Mouse (Mus musculus): ENCODE results near the gene Ctc1. TPM values are rescaled to one million over a fixed set of nuclear protein-coding genes. Genes with fewer than 3 reads are reported as not detected.

The Ctc1 gene
- total RNA-seq, 4 experiments from 2014 or later = 37.1 to 42.9 (median 39.7) TPM

GRCm38 (mm10) chr11:69066956-69067355 lies 51.2 kb downstream of the Ctc1 start:
- peak; percentile 72 to 91 for DNase-seq (ENCODE audit: low spot score in 2 of 2)

DNA sequence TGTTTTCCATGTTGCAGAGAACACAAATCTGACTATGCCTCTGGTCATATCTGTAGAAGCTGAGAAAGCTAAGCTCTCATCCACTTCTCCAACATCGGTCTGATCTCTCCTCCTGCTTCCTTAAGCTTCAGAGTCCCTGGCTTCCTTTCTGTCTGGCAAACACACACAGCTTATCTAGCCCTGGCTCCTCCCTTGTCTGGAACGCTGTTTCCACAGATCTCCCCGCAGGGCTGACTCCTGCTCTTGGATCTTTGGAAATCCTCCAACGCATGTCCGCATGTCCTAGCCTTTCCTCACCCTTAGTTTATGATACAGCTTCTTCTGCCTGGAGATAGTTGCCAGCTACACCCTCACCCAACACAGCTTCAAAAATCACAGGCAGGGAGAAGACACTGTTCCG lies 51.9 kb downstream of the Ctc1 start:
- DNase-seq (ENCODE audit: low spot score in 2 of 2) = no peak

GRCm38 (mm10) chr11:69070093-69070492 lies 54.4 kb downstream of the Ctc1 start:
- DNase-seq (ENCODE audit: low spot score in 2 of 2) = peak in 1 of 2 experiments; percentile 26

DNA sequence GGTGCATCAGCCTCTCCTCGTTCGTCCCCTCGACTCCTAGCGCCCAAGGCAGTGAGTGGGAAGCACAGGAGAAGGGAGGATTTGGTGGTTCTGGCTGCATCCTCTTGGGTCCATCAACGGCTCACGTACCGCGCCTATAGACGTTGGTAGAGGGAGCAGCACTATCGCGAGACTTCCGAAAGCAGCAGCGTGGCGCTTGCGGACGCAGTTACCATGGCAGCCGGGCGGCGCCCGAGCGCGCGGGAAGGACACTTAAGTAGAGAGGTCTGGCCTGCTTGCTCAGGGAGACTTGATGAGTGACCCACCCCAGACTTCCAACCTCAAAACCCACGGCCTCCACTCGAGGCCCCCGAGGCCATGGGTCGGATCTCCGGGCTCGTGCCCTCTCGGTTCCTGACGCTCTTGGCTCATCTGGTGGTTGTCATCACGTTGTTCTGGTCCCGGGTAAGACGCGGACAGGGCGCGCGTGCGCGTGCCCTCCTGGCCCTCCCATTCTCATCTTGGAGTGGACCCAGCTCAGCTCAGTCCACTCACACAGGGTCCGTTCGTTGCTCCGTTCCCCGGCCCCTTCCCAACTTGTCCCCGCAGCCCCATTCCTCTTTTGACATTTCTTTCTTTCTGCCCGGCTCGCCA lies 55.0 kb downstream of the Ctc1 start, which contains the start of gene Tmem107:
Tmem107 (plus strand) TSS at position 217 of the 633 bp plus-strand sequence.
- peak; percentile 90 to 94 for DNase-seq (ENCODE audit: low spot score in 2 of 2)

DNA sequence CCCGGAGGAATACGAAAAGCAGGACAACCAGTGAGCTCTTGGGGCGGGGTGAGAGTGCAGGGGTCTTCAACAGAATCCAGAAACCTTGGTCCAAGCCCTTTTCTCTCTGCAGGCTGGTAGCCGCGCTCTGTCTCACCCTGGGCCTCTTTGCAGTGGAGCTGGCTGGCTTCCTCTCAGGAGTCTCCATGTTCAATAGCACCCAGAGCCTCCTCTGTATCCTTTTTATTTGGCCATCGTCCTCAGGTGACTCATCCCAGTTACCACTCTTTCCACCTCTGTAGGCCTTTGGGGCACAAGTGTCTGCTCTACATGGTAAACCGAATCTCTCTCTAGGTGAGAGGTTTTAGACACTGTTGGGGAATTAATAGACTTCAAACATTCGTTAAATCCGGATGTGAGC lies 55.6 kb downstream of the Ctc1 start:
- DNase-seq (ENCODE audit: low spot score in 2 of 2) = no peak

- DNase-seq (ENCODE audit: low spot score in 2 of 2) = no peak
Measured at GRCm38 (mm10) chr11:69072234-69072633, 56.5 kb downstream of the Ctc1 start.

GRCm38 (mm10) chr11:69072666-69073064 lies 57.0 kb downstream of the Ctc1 start:
- DNase-seq (ENCODE audit: low spot score in 2 of 2) = no peak

- peak; percentile 64 to 90 for DNase-seq (ENCODE audit: low spot score in 2 of 2)
Measured at GRCm38 (mm10) chr11:69073065-69073888, 57.6 kb downstream of the Ctc1 start.

DNA sequence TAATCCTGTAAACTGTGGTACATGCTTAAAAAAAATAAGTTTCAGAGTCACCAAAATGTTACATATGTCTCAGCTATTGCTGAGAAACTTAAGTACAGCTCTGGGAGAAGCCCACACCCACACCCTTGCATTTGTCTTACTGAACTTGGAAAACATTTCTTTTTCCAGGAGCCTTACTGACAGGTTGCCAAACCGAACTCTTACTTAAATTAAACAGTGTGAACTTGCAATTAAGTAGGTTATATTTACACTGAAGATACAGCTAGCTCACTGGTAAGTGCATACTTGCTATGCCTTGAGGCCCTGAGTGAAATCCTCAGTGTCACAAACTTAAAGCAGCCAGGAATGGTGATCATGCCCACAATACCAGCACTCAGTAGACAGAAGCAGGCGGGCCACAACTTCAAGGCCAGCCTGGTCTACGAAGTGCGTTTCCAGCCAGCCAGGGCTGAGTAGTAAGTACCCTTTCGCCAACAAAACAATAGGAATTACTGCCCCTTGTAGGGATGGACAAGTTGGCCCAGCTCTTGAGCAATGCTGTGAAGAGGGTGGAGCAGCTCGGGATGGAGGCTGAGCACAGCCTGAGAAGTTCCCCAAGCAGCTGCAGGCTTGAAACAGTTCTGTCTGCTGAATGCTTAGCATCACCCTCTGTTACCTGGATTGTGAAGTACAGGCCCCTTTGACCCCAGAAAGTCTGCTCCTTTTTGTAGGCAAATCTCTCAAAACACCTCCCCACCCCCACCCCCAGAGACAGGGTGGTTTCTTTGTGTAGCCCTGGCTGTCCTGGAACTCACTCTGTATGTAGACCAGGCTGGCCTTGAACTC lies 58.5 kb downstream of the Ctc1 start:
- DNase-seq (ENCODE audit: low spot score in 2 of 2) = no peak

- no peak for DNase-seq (ENCODE audit: low spot score in 2 of 2)
Measured at GRCm38 (mm10) chr11:69074776-69075069, 59.0 kb downstream of the Ctc1 start.

DNA sequence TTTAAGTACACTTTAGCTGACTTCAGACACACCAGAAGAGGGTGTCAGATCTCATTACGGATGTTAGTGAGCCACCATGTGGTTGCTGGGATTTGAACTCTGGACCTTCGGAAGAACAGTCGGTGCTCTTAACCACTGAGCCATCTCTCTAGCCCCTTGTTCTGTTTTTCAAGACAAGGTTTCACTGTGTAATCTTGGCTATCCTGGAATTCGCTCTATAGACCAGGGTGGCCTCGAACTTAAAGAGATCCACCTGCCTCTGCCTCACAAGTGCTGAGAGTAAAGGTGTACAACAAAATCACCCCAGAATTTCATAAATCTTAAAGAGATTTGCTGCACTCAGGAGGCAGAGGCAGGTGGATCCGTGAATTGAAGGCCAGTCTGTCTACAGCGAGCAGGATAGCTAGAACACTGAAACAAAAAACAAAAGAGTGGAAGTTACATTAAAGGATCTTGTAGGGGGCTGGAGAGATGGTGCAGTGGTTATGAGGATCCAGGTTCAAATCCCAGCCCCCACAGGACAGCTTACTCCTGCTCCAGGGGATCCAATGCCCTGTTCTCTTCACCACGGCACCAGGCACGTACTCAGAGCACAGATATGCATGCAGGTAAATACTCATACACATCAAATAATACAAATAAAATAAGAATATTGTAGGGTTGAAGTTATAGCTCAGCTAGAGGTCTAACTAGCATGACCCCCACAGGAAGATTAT lies 60.2 kb downstream of the Ctc1 start:
- DNase-seq (ENCODE audit: low spot score in 2 of 2) = no peak

GRCm38 (mm10) chr11:69076572-69076971 lies 60.9 kb downstream of the Ctc1 start:
- no peak for DNase-seq (ENCODE audit: low spot score in 2 of 2)

- DNase-seq (ENCODE audit: low spot score in 2 of 2) = no peak
Measured at GRCm38 (mm10) chr11:69077316-69077715, 61.6 kb downstream of the Ctc1 start.

DNA sequence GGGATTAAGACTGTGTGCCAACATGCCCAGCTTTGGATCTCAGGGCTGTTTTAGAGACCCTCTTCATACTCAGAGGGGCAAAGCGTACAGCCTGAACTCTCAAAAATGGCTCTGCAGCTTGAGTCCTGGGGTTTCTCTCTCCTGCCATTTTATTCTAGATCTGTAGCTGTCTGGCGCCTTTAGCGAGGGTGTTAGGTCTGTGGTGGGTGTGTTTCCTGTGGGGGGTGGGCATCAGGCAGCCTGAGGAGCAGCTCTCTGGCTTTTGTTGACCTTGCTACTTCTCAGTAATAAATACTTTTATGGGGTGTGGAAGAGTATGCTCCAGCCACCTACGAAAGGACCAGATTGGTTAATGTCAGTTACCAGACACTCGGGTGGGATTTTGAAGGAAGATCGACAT lies 62.3 kb downstream of the Ctc1 start:
- DNase-seq (ENCODE audit: low spot score in 2 of 2) = no peak

DNA sequence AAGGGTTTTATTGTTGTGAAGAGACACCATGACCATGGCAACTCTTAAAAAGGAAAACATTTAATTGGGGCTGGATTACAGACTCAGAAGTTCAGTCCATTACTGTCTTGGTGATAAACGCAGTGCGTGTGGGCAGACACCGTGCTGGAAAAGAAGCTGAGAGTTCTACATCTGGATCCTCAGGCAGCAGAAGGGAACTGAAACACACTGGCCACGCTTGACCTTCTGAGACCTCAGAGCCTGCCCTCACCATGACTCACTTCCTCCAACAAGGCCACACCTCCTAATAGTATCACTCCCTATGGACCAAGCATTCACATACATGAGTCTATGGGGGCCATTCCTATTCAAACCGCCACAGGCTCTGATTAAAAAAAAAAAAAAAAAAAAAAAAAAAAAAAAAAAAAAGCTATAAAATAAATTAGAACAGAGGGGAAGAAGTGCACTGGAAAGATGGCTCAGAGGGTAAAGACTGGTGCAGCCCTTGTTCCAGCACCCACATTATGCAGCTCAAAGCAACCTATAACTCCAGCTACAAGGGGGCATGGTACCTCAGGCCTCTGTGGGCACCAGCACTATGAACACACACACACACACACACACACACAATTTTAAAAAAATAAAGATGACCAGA lies 63.2 kb downstream of the Ctc1 start:
- no peak for DNase-seq (ENCODE audit: low spot score in 2 of 2)

- DNase-seq (ENCODE audit: low spot score in 2 of 2) = no peak
Measured at GRCm38 (mm10) chr11:69080102-69080854, 64.6 kb downstream of the Ctc1 start.

GRCm38 (mm10) chr11:69080855-69081222 lies 65.1 kb downstream of the Ctc1 start:
- DNase-seq (ENCODE audit: low spot score in 2 of 2) = no peak

DNA sequence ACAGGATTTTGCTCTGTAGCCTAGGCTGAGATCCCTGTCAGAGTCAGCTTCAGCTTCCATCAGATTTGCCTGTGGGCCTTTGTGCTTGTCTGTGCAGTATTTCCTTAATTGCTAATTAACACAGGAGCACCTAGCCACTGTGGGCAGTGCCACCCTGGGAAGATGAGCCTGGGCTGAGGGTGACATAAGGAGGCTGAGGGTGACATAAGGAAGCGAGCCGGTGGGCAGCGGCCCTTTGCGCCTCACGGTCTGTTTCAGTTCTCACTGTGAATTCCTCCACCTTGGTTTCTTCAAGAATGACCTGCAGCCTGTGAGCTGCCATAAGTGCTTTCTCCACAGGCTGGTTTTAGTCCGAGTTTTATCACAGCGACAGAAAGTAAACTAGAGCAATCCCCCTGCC lies 65.9 kb downstream of the Ctc1 start:
- no peak for DNase-seq (ENCODE audit: low spot score in 2 of 2)

- no peak for DNase-seq (ENCODE audit: low spot score in 2 of 2)
Measured at GRCm38 (mm10) chr11:69085608-69086007, 69.9 kb downstream of the Ctc1 start.
